Mouse (Mus musculus) embryonic stem cell, embryonic (primary cell): ENCODE measurements around the gene Hip1r.

ENCODE experiments used
- CTCF ChIA-PET, 4 experiments: fragments of 300-600 bp in 2 of 4; fragments of 350-600 bp in 2 of 4; sonication (Branson Sonifier 250); formaldehyde crosslinking; loops; one replicate each; lab custom pipeline; 2022; ENCODE audit warnings: inconsistent platforms in 2 of 4; lab: Charles Lee
- POLR2A ChIA-PET, 4 experiments: fragments of 300-600 bp in 2 of 4; fragments of 350-600 bp in 2 of 4; sonication (Branson Sonifier 250); formaldehyde crosslinking; loops; one replicate each; lab custom pipeline; 2022; ENCODE audit warnings: antibody characterized with exemption in 4 of 4, inconsistent platforms in 1 of 4; lab: Charles Lee

Hip1r gene

GRCm38 (mm10) chr5:124029220-124030035, 56.0 kb downstream of the Hip1r start:
- POLR2A ChIA-PET, result interaction anchor here in 3 of 4 experiments (0.5 to 2.9 kb wide), 12 partner anchors 10 to 298 kb away, joined by 3 to 13 read pairs (median 4); no protein-coding TSS in a partner anchor

GRCm38 (mm10) chr5:124030386-124031067, 57.1 kb downstream of the Hip1r start:
- CTCF ChIA-PET, result interaction anchor here (0.6 to 2.4 kb wide), 7 partner anchors 29 to 747 kb away, joined by 3 to 15 read pairs (median 4); no protein-coding TSS in a partner anchor
- POLR2A ChIA-PET, result interaction anchor here in 3 of 4 experiments (0.5 to 2.7 kb wide), 15 partner anchors 9 to 887 kb away, joined by 3 to 20 read pairs (median 5); partner anchors contain the start of genes Abcb9 (in 1 of the 3) and Rsrc2 (in 1 of the 3)

More at GRCm38 (mm10) chr5:124029220-124030035, 56.0 kb downstream of the Hip1r start:
- CTCF ChIA-PET, result interaction anchor here in 3 of 4 experiments (0.9 to 1.1 kb wide), 3 partner anchors 32 to 93 kb away, joined by 3 read pairs; no protein-coding TSS in a partner anchor

GRCm38 (mm10) chr5:124031068-124031955, 57.9 kb downstream of the Hip1r start:
- CTCF ChIA-PET, result interaction anchor here (0.6 to 2.4 kb wide), 13 partner anchors 14 to 746 kb away, joined by 3 to 15 read pairs (median 4); no protein-coding TSS in a partner anchor

GRCm38 (mm10) chr5:124032001-124032508, 58.6 kb downstream of the Hip1r start, which contains the start of gene Vps37b:
Vps37b (minus strand) TSS chr5:124032270.
- CTCF ChIA-PET, result interaction anchor here (0.6 to 2.4 kb wide), 15 partner anchors 15 to 868 kb away, joined by 3 to 9 read pairs (median 4); partner anchors contain the start of gene Arl6ip4 (in 1 of the 4)
- POLR2A ChIA-PET, result interaction anchor here (0.5 to 2.7 kb wide), 27 partner anchors 10 to 1779 kb away, joined by 3 to 20 read pairs (median 4); partner anchors contain the start of genes Ccdc62 (in 2 of the 4) and Abcb9 (in 1 of the 4)

More at GRCm38 (mm10) chr5:124031068-124031955, 57.9 kb downstream of the Hip1r start:
- POLR2A ChIA-PET, result interaction anchor here in 3 of 4 experiments (0.5 to 2.7 kb wide), 27 partner anchors 10 to 887 kb away, joined by 3 to 20 read pairs (median 4); partner anchors contain the start of genes Ccdc62 (in 2 of the 3), Abcb9 (in 1 of the 3) and Rsrc2 (in 1 of the 3)

GRCm38 (mm10) chr5:124034471-124034870, 61.0 kb downstream of the Hip1r start:
- POLR2A ChIA-PET, result interaction anchor here in 3 of 4 experiments (0.5 to 1.1 kb wide), 4 partner anchors 19 to 1949 kb away, joined by 3 read pairs; no protein-coding TSS in a partner anchor
- CTCF ChIA-PET, result no interaction called here

GRCm38 (mm10) chr5:124035406-124035805, 62.0 kb downstream of the Hip1r start:
- POLR2A ChIA-PET, result interaction anchor here in 3 of 4 experiments (0.6 to 0.9 kb wide), 3 partner anchors 11 to 17 kb away, joined by 5 to 8 read pairs (median 5); no protein-coding TSS in a partner anchor

GRCm38 (mm10) chr5:124035806-124036205, 62.4 kb downstream of the Hip1r start:
- ChIA-PET CTCF (interaction anchor here in 1 of 4 experiments (0.7 kb wide), 2 partner anchors 65 to 310 kb away, joined by 3 read pairs; no protein-coding TSS in a partner anchor), POLR2A (interaction anchor here (0.6 to 1.0 kb wide), 4 partner anchors 11 to 49 kb away, joined by 3 to 8 read pairs (median 5); no protein-coding TSS in a partner anchor)

More at GRCm38 (mm10) chr5:124035406-124035805, 62.0 kb downstream of the Hip1r start:
- CTCF ChIA-PET, result interaction anchor here in 1 of 4 experiments (0.7 kb wide), 2 partner anchors 65 to 311 kb away, joined by 3 read pairs; no protein-coding TSS in a partner anchor

- POLR2A ChIA-PET, result interaction anchor here in 3 of 4 experiments (0.6 to 1.0 kb wide), 4 partner anchors 14 to 318 kb away, joined by 3 to 5 read pairs (median 3); no protein-coding TSS in a partner anchor
Measured at GRCm38 (mm10) chr5:124036341-124036740, 62.9 kb downstream of the Hip1r start.

GRCm38 (mm10) chr5:124036836-124037235, 63.4 kb downstream of the Hip1r start:
- ChIA-PET POLR2A (interaction anchor here in 3 of 4 experiments (0.6 to 1.1 kb wide), 7 partner anchors 16 to 317 kb away, joined by 3 to 4 read pairs (median 3); no protein-coding TSS in a partner anchor), CTCF (interaction anchor here in 1 of 4 experiments (0.6 kb wide), 1 partner anchor 168 kb away, joined by 5 read pairs; no protein-coding TSS in a partner anchor)

More at GRCm38 (mm10) chr5:124036341-124036740, 62.9 kb downstream of the Hip1r start:
- CTCF ChIA-PET, result no interaction called here

- ChIA-PET CTCF (no interaction called here), POLR2A (interaction anchor here in 1 of 4 experiments (0.9 to 1.0 kb wide), 2 partner anchors 34 to 37 kb away, joined by 3 read pairs; no protein-coding TSS in a partner anchor)
Measured at GRCm38 (mm10) chr5:124039602-124040001, 66.2 kb downstream of the Hip1r start.

- ChIA-PET POLR2A (no interaction called here), CTCF (interaction anchor here in 1 of 4 experiments (0.5 kb wide), 1 partner anchor 309 kb away, joined by 3 read pairs; no protein-coding TSS in a partner anchor)
Measured at GRCm38 (mm10) chr5:124041097-124041496, 67.7 kb downstream of the Hip1r start.

GRCm38 (mm10) chr5:124043212-124043978, 70.0 kb downstream of the Hip1r start:
- POLR2A ChIA-PET, result interaction anchor here in 3 of 4 experiments (0.6 to 1.4 kb wide), 4 partner anchors 9 to 166 kb away, joined by 3 to 5 read pairs (median 4); no protein-coding TSS in a partner anchor

GRCm38 (mm10) chr5:124043999-124044398, 70.6 kb downstream of the Hip1r start:
- CTCF ChIA-PET, result interaction anchor here in 1 of 4 experiments (0.9 kb wide), 1 partner anchor 27 kb away, joined by 4 read pairs; no protein-coding TSS in a partner anchor
- POLR2A ChIA-PET, result interaction anchor here in 3 of 4 experiments (0.6 to 1.4 kb wide), 4 partner anchors 9 to 165 kb away, joined by 3 to 5 read pairs (median 4); no protein-coding TSS in a partner anchor

More at GRCm38 (mm10) chr5:124043212-124043978, 70.0 kb downstream of the Hip1r start:
- CTCF ChIA-PET, result interaction anchor here in 1 of 4 experiments (0.6 to 0.9 kb wide), 2 partner anchors 28 to 721 kb away, joined by 3 to 4 read pairs; no protein-coding TSS in a partner anchor

- POLR2A ChIA-PET, result no interaction called here
- CTCF ChIA-PET, result interaction anchor here in 1 of 4 experiments (1.5 kb wide), 1 partner anchor 39 kb away, joined by 3 read pairs; no protein-coding TSS in a partner anchor
Measured at GRCm38 (mm10) chr5:124045453-124046010, 72.1 kb downstream of the Hip1r start.
